Mouse (Mus musculus) gastrocnemius, postnatal 4 days (tissue): ENCODE results near the gene Hmgb2. TPM values are rescaled to one million over a fixed set of nuclear protein-coding genes. Genes with fewer than 3 reads are reported as not detected.
"Not testable (repeated sequence)": the region's sequence is repeated elsewhere in the genome, so short reads cannot be mapped to it uniquely, and the experiment has no call there.

Source experiments
- DNase-seq, 2 experiments: peaks; one replicate each; pipeline ENCODE4 v3.0.0; 2021 to 2022; ENCODE audit warnings: low spot score in 2 of 2, mixed read lengths in 2 of 2
- long read RNA-seq, 2 experiments: library from polyadenylated mRNA; stranded (forward); transcript quantifications; one replicate each; pipeline ENCODE4 v2.0.0; 2021
- total RNA-seq, 2 experiments: library from RNA; stranded (reverse); gene quantifications; 2 replicates each; pipeline ENCODE4 v1.2.3; 2021

Hmgb2 gene
- total RNA-seq = 100 to 1,000 TPM in 1 of 2 experiments, 10 to 100 TPM in 1; 99.6 to 103 TPM
- long read RNA-seq, experiment 1, transcript Hmgb2-201 (5 exons, 2,628 nt) = major isoform, 99 of 133 reads
- long read RNA-seq, experiment 1, partial matches to known transcripts = 17 of 133 reads
- long read RNA-seq, experiment 1, other reads (novel, unspliced or antisense) = 17 of 133 reads
- long read RNA-seq, experiment 2, transcript Hmgb2-201 (5 exons, 2,628 nt) = major isoform, 103 of 148 reads
- long read RNA-seq, experiment 2, partial matches to known transcripts = 9 of 148 reads
- long read RNA-seq, experiment 2, other reads (novel, unspliced or antisense) = 36 of 148 reads

DNA sequence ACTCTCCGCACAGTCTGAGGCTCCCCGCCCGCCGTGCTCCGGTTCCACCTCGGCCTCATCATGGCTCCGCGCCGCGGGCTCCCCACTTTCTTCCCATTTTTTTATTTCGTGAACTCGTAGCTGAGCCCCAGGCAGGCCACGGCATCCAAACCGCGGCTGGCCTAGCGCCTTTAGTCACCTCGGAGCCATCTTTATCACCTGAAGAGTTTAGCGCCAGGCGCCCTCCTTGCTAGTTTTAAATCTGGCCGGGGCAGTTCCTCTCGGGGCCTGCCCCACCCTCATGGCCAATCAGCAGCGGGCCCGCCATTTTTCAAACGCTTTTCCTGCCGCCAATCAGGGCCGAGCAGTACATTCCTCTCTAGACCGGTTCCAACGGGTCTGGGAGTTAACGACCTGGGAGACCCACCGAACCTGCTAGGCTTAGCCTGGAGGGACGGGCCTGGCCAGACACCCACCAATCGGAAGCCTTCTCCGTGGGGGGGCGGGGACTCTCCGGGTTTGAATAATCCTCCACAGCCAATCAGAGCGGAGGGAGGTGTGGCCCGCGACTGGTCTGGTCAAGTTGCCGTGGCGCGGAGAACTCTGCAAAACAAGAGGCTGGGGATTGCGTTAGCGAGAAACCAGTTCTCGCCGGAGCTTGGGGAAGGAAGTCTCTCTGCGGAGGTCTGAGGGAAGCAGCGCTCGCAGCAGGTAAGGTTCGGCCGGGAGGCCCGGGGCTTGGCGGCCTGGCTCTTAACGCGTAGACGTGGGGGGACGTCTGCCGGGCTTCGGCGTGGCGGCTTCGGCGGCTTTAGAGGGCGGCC is at the start of gene Hmgb2:
Gene Hmgb2 (plus strand): TSS at position 592 of the 803 bp plus-strand sequence.
- DNase-seq = peak; percentile 99 to 100

DNA sequence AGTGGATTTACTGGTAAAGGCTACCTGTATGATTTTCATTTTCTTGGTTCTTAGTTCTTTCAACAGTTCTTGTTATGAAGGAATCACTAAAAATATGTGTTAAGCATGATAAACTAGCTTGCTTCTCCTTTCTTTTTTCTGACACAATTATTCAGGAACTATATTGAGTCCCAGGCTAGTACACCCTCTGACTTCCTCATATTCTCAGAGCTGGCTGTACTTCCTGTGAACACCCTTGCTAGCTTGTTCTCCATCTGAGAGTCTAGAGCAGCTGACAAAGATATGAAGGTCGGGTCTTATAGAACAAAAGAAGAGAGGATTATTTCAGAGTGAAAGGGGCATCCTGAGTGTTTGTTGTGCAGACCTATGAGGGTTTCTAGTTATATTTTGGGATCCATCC is 48.9 kb upstream of the Hmgb2 start:
- DNase-seq = no peak

DNA sequence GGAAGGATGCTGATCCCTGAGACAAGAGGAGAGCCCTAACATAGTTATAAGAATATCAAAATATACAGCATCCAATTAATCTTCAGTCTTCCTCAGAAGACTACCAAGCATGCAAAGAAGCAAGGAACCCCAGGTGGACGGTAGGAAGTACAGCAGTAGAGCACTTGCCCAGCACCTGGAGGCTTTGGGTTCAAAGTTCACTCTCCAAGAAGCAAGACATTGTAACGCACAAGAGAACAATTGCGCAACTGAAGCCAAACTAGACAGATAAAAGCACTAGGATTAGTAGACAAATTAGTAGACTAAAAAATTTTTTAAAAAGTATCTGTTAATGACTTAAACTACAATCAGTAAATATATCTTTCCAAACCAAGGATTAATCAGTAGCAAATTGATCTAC is 48.0 kb upstream of the Hmgb2 start:
- DNase-seq = no peak

DNA sequence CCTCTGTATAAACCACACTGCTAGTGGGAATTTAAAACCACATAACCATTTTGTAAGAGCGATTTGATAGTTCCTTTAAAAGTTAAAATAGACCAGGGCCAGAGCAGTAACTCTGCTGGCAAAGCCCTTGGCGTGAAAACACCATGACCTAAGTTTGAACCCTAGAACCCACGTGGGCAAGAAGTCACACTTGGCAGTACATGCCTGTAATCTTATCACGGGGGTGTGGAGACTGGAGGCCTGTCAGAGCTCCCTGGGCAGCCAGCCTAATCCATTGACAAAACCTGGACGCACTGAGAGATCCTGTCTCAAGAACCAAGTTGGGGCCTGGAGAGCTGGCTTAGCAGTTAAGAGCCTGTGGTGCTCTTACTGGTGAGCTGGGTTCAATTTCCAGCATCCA is 43.1 kb upstream of the Hmgb2 start:
- peak; percentile 28 to 73 for DNase-seq

DNA sequence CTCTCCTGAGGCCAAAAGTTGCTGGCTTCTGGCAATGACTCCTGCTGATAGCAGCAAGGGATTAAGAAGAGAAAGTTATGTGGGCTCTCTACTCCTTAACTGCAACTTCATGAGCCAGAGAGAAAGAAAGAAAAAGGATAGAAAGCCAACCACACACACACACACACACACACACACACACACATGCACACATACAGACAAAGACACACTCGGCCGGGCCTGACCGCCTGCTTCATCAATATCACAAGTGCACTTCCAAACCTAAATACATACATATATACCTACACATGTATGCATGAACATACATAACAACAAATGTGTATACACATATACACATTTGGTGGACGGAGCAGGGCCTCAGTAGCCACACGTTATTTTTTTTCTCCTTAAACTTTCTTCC is 40.8 kb upstream of the Hmgb2 start:
- DNase-seq = no peak

DNA sequence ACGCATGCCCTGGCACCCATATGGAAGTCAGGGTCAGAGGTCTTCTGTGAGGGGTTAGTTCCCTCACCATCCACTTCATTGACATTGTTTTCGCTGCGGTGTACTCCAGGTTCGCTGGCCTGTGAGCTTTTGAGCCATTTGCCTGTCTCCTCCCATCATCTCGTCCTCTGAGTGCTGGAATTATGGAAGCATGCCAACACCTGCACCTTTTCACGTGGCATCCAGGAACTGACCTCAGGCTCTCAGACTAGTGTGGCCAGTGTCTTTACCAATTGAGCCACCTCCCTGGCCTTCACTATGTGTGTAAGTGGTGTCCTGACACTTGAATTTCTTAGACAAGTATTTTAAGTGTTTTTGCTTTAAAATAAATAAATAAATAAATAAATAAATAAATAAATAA is 38.0 kb upstream of the Hmgb2 start:
- no peak for DNase-seq

DNA sequence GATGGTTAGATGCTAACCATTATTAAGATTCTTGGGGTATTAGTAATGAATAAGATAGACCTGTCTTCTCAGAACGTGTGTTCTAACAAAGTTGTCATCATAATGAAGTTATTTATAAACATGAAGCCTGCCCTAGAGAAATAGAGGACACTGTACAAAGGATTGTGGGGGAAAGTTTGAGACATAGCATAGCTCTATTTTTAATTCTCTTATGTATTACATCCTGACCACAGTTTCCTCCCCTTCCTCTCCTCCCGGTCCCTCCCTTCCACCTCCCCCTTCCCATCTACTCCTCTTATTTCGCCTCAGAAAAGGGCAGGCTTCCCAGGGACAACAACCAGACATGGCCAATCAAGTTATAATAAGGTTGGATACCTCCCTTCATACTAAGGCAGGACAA is 33.3 kb upstream of the Hmgb2 start:
- DNase-seq = no peak

DNA sequence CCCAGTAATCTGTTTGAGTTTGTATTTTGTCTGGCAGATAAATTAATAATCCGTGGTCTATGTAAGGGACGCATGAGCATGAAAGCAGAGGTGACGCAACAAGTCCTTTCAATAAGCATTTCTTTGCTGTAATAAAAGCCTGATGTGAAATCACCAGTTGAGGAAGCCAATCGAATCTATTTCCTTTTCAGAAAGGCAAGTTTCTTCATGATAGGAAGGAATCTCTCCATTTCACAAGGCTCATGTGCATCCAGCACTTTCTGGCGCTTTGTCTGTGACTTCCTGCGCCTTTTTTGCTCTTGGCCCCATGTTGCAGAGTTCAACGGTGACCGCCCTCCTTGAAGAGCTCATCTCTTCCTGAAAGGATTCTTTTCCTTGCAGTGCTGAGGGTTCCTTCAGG is 32.0 kb upstream of the Hmgb2 start:
- no peak for DNase-seq

DNA sequence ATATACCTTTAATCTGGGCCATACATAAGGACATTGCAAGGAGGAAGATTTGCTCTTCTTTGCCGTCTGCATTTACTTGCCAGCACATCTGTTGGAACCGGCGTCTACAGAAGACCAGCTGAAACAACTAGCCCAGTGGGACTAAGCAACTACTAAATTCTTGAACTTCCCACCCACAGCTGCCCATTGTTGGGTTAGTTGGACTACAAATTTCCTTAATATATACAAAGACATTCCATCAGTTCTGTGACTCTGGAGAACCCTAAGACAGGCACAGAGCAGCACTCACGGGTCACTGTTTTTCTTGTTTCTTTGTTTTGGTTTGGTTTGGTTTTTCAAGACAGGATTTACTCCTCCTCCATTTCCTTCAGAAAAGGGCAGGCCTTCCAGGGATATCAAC is 31.1 kb upstream of the Hmgb2 start:
- no peak for DNase-seq

DNA sequence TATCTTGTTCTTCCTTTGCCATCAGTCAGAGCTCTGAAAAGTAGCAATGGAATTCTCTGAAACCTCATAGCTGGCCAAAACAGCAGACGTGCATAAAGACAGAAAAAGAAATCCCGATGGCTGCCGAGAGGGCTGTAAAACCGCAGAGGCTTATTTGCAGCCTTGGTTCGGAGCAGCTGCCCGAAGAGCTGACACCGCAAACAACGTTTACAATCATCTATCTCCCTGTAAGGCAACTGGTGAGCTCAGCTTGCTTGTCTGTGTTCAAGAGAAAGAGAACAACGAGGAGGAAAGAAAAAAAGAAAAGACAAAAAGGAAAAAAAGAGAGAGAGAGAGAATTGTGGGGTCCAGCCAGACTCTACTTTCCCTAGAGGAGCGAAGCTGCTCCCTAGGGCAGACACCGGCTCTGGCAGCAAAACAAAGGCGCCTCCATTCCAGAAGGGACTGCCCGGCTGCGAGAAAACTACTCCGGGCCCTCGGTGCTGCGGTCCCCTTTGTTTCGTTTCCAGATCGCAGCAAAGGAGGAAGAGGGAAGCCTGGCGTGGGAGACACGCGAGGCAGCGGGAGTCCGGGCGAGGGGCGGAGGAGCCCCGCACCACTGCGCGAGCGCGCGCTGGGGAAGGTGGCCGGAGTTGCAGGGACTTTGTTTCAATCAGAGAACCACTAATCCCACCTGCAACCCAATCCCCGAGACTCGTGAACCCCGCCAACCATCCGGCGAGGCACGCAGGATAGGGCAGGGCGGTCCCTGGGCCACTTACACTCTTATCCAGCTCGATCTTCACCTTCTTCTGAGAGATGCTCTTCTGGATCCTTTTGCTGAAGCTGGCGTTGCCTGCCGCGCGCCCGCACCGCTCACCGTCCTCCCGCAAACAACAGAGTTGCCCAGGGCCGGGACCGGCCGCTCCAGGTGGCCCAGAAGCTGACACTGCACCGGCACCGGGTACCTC is 24.9 kb upstream of the Hmgb2 start:
- peak in 1 of 2 experiments; percentile 42 for DNase-seq

DNA sequence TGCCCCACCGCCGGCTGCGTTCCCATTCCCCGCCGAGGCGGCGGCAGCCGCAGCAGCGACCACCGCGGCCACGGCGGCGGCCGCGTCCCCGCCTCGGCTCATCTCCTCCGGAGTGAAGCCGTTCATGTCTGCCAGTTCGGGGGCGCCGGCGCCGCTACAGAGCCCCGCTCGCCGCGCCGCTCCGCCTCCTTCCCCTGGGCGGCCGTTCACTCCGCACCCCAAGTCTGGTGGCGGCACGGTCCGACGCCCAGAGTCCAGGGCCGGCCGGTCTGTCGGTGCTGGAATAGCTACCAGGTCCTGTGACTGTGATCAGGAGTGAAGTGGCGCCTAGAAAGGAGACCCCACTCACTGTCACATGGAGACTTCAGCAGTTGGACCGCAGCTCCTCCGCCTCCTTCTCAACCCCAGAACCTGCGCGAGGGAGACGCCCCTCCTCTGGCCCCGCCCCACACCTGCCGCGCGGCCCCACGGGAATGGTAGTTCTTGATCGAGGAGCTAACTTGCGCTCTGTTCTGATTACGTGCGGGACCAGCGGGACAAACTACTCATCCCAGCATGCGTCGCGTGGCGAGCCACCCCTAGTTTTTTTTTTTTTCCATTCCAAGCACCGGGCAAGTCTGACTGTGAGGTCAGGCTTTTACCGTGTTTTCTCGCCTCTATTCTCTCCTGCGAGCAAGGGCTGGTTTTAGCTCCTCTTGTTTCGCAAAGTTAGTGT is 24.1 kb upstream of the Hmgb2 start, which contains the start of gene Sap30:
Gene Sap30 (minus strand): TSS at position 420 of the 715 bp plus-strand sequence.
- peak; percentile 91 to 98 for DNase-seq

DNA sequence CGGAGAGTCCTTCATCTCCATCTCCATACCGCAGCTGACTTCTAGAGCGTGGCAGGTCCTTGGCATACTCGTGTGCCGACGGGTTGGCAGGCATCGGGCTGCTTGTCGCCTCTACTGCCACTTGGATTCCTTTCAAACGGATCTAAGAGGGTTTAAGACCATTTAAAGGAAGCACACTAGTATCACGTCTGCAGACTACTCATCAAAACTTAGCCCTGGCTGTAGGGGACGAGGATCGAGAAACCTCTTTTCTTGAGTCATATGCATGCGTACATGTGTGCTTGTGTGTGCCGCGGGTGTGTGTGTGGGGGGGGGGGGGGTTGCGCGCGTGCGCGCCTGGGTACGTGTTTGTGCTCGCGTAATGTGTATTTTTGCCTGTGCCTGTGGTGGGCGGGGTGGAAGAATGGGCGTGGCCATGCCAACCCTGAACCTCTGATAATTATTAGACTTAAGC is 23.4 kb upstream of the Hmgb2 start:
- DNase-seq = peak in 1 of 2 experiments; percentile 27

DNA sequence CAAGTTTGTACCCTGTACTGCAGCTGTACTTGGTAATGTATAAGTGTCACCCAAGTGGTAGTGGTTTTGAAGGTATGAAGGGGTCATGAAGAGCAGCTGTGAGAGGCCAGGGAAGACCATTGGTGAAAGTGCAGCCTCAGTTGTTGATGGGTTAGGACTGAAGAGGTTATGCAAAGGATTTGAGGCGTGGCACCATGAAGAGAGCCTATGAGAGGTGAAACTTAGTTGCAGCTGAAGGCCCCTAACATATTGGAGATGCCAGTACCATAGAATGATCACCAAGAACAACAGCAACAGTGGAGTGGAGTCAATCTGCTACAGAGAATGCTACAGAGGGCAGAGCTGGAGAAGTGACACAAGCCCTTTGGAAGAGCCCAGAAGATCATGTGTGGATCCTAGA is 22.3 kb upstream of the Hmgb2 start:
- DNase-seq = no peak

DNA sequence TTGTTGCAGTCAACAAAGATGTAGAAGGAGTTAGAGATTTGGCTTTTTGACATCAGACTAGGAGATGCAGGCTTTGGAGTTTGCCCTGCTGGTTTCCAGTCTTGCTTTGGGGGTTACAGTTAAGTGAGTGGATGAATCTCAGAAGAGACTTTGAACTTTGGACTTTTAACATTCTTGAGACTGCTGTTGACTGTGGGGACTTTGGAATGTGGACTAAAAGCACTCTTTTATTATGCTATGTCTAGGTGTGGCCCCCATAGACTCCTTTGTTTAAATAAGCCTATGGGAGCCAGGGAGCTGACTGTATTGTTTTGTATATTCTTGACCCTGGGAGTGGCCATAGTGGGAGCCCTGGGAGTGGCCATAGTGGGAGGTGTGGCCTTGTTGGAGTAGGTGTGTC is 21.8 kb upstream of the Hmgb2 start:
- DNase-seq = no peak

DNA sequence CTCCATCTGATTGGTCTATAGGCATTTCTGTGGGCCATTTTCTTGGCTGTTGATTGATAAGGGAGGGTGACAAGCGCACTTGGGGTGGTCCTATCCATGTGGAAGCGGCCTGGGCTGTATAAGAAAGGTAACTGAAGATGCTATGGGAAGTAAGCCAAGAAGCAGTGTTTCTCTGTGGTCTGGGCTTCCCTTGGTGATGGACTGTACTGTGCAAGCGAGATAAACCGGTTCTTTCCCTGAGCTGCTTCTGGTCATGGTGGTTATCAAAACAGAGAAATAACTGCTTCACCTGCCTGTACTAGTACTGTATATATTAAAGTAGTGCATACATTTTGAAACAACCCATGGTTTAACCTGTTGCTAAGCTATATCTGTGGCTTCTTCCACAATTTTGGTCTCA is 19.8 kb upstream of the Hmgb2 start:
- DNase-seq = no peak

DNA sequence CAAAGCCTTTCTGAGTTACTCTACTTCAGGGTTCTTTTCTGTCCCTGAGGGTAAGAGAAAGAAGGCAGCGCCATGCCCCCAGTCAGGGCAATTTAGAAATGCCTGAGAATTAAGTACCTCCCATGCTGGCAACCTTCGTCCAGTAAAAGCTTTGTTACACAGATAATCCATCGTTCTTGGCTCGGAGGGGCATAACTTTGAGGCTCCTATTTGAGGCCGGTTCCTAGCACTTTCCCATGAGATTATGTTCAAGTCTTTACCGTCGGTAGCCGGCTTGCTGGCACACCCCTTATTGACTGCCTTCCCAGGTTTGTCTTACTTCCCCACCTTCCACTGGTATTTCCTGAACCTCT is 13.2 kb upstream of the Hmgb2 start:
- no peak for DNase-seq

DNA sequence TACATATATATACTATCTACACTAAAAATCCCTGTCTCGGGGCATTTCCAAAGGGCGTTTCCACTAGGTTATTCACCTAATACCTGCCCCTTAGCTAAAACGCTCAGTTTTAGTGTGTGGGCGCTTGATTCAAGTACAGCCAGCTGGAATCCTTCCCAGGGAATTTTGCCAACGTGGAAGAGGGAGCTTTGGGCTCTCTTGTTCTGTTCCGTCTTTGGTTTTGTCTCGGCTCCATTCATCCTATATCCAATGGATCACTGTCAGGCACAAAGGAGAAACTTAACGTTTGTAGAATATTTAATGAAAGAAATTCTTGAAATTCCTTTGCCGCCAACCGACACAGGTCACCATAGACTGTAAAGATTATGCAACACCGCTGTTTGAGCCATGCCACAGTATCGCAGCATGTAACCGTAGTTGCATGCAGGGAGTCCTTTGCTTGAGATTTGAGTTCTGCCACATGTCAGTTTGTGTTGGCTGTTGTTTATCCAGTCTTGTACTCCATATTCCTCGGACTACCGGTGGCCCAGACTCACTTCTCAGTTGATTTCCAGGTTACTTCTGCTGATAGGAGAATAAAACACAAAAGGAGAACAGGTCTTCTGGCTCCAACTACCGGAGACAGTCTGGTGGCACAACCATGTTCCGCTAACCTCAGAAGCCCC is 12.7 kb upstream of the Hmgb2 start:
- DNase-seq = peak in 1 of 2 experiments; percentile 18

DNA sequence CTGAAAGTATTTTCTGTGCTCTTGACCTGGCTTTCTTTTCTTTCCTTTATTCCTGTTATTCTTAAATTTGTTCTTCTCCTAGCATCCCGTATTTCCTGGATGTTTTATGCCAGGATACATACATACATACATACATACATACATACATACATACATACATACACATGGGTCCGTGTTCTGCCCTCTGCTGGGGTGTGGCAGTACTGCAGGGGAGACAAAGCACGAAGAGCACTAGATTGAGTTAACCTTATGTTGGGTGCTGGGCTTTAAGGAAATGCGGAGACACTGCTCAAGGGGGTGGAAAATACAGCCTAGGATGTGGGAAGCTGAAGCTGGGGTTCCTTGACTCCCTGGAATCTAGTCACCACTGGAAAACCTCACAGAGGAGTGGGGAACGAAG is 8.1 kb upstream of the Hmgb2 start:
- DNase-seq = peak in 1 of 2 experiments; percentile 62

DNA sequence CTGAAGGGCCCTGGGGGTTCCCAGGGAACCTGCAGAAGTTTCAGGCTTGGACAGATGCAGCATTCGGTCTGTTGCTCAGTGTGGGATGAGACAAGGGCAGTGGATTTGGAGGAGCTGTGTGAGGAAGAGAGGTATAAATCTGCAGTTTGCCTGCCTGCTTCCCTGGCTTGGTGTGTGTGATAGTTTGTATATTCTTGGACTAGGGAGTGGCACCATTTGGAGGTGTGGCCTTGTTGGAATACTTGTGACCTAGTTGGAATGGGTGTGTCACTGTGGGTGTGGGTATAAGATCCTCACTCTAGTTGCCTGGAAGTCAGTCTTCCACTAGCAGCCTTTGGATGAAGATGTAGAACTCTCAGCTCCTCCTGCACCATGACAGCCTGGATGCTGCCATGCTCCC is 6.2 kb upstream of the Hmgb2 start:
- not testable (repeated sequence) for DNase-seq

DNA sequence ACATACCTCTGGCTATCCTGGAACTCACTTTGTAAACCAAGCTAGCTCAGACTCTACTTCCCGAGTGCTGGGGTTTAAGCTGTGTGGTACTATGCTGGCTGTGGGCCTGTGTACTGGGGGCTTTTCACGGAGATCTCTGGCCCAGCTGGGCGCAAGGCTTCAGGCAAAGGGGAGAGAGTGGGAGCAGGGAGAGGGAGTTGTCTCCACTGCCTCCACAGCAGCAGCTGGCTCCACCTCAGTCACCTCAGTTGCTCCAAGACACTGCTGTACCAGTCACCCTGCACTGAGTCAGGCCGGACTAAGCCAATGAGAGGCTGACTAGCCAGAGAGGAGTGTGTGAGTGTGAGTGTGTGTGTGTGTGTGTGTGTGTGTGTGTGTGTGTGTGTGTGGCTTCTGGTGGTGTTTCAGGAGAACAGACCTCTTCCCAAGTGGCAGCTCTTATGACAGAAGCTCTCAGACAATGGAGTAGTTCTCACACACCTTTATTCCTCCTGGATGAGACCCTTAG is 4.1 kb upstream of the Hmgb2 start:
- no peak for DNase-seq
